Mouse (Mus musculus) lung, postnatal 0 days (tissue): ENCODE measurements around the gene Lrrfip2. TPM values are rescaled to one million over a fixed set of nuclear protein-coding genes. Genes with fewer than 3 reads are reported as not detected.

Experiments
- ATAC-seq: fragments of 200-750 bp; cut with Nextera tagmentation; 2 replicates; pipeline ENCODE4 v1.8.0; 2017; ENCODE audit warnings: moderate library complexity
- DNase-seq: peaks from one replicate; pipeline ENCODE4 v3.0.0-alpha.2; 2016; ENCODE audit warnings: low spot score
- H3K27ac ChIP-seq: fragments of 300-500 bp; sonication (generic); 2 replicates; pipeline ENCODE4 v1.5.1; 2014; ENCODE audit warnings: antibody characterized with exemption, mild to moderate bottlenecking, low read length, mixed read lengths
- H3K27me3 ChIP-seq: fragments of 300-500 bp; sonication (generic); replicated peaks from 2 replicates; pipeline ENCODE4 v1.6.1; 2014; ENCODE audit warnings: low read length, mixed read lengths; ENCODE audit not compliant: insufficient read depth
- H3K36me3 ChIP-seq: fragments of 300-500 bp; sonication (generic); 2 replicates; pipeline ENCODE4 v1.6.1; 2014; ENCODE audit warnings: low read length, mixed read lengths; ENCODE audit not compliant: insufficient read depth
- H3K4me1 ChIP-seq: fragments of 300-500 bp; sonication (generic); 2 replicates; pipeline ENCODE4 v1.6.1; 2014; ENCODE audit warnings: antibody characterized with exemption, low read depth, low read length, mixed read lengths; ENCODE audit not compliant: insufficient read depth
- H3K4me2 ChIP-seq: fragments of 300-500 bp; sonication (generic); replicated peaks from 2 replicates; pipeline ENCODE4 v1.6.1; 2014; ENCODE audit warnings: low read depth, mild to moderate bottlenecking, low read length, moderate library complexity, mixed read lengths
- H3K4me3 ChIP-seq: fragments of 300-500 bp; sonication (generic); 2 replicates; pipeline ENCODE4 v1.5.1; 2014; ENCODE audit warnings: low read depth, low read length
- H3K9ac ChIP-seq: fragments of 300-500 bp; sonication (generic); replicated peaks from 2 replicates; pipeline ENCODE4 v1.6.1; 2014; ENCODE audit warnings: low read depth, mild to moderate bottlenecking
- H3K9me3 ChIP-seq: fragments of 300-500 bp; sonication (generic); 2 replicates; pipeline ENCODE4 v1.6.1; 2016; ENCODE audit warnings: low read length, mixed read lengths
- CTCF ChIP-seq: IDR thresholded peaks from 2 replicates; pipeline ENCODE4 v1.5.1; 2016; ENCODE audit warnings: antibody characterized with exemption, mild to moderate bottlenecking
- EP300 ChIP-seq: IDR thresholded peaks from 2 replicates; pipeline ENCODE4 v1.6.1; 2016; ENCODE audit warnings: antibody characterized with exemption, mild to moderate bottlenecking, control low read depth
- WGBS: fragments of 180-500 bp; shearing (Covaris S2); extraction: QIAGEN DNeasy Blood & Tissue Kit; methylation state at CpG from one replicate; pipeline ENCODE4 v1.1.7; 2014; 5-methylcytosine and 5-hydroxymethylcytosine counted together
- polyA plus RNA-seq: library from polyadenylated mRNA; unstranded; fragments of >200 nt; fragmentation: Nextera tagmentation; extraction: Ambion mirVana; gene quantifications from 2 replicates; pipeline ENCODE4 v1.2.1, GENCODE M21; 2015

Gene Lrrfip2
- polyA plus RNA-seq, 1 experiment from 2014 or later, result 54.2 TPM

DNA sequence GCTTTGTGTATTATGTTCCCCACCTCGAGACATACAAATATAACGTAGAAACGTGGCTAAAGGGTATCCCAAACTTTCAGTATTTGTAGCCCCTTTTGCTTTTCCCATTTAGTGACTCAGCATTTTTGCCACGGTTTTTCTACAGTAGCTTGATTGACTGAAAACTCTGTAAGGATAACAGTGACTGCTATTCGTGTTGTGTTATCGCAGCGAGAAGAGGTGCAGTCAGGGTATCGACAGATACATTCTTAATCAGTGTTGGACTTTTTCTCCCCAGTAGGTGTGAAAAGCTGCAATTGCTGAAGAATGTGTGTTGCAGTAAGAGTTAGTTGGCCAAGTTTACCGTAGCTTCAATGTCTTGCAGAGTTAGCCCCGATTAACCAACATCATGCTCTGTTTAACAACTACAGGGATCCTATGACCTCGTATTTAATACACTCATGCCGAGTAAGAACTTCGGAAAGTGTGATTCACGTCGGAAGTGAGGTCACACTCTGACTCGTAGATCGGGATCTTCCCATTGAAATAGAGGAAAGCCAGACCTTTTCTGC, 1.6 kb downstream of the Lrrfip2 start:
- peak; percentile 80 for DNase-seq
- TF ChIP-seq CTCF, result no peak
- peak; percentile 42 for TF ChIP-seq EP300
- H3K4me3 ChIP-seq, result peak overlapping the region; percentile 98

GRCm38 (mm10) chr9:111122446-111122845, 5.1 kb downstream of the Lrrfip2 start:
- ATAC-seq (no peak), DNase-seq (peak; percentile 30)
- H3K27ac ChIP-seq, result 0 out of 2 replicates have a peak overlapping the region, but pooled peaks have one; percentile 14
- H3K4me2 ChIP-seq, result no peak overlapping the region
- no peaks in the 10 kb centered on the region for H3K36me3 ChIP-seq
- H3K4me1 ChIP-seq, result peaks cover 11% of the 10 kb centered on the region
- no peak overlapping the region for H3K9ac ChIP-seq
- WGBS, result 30% methylated on average over 5 of the region's 5 CpGs
- no peaks in the 10 kb centered on the region for H3K9me3 ChIP-seq
- H3K4me3 ChIP-seq, result no peak overlapping the region
- TF ChIP-seq CTCF (no peak), EP300 (no peak)
- no peaks in the 10 kb centered on the region for H3K27me3 ChIP-seq

More for the DNA sequence above, 1.6 kb downstream of the Lrrfip2 start:
- H3K9ac ChIP-seq, result peak overlapping the region; percentile 69
- no peaks in the 10 kb centered on the region for H3K27me3 ChIP-seq
- no peaks in the 10 kb centered on the region for H3K36me3 ChIP-seq
- WGBS, result 2% methylated on average over 17 of the region's 17 CpGs
- peak; percentile 18; the same call in 1 of the 2 replicates for ATAC-seq
- peak overlapping the region; percentile 88 for H3K4me2 ChIP-seq
- no peaks in the 10 kb centered on the region for H3K9me3 ChIP-seq
- H3K27ac ChIP-seq, result peak overlapping the region; percentile 92
- peaks cover 6% of the 10 kb centered on the region for H3K4me1 ChIP-seq

- 40% methylated on average over 2 of the region's 2 CpGs for WGBS
Observed at GRCm38 (mm10) chr9:111123336-111123735, 5.9 kb downstream of the Lrrfip2 start.

DNA sequence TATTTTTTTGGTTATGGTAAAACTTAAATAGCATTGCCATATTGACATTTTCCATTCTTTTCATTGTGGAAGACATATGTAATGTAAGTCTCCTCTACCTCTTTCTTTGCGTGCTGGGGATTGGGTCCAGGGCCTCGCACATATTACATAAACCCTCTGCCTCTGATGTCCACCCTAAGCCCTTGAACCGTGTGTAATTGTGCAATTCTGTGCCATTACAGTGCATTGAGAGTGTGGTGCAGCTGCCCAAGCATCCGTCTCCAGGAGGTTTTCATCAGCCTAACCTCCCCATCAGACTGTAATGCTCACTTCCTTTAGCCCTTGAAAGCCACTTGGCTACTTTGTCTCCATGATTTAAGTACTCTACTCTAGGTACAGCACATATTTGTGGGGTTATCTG, 7.0 kb downstream of the Lrrfip2 start:
- no peaks in the 10 kb centered on the region for H3K27me3 ChIP-seq
- DNase-seq, result no peak
- 47% methylated on average over 4 of the region's 4 CpGs for WGBS
- peaks cover 15% of the 10 kb centered on the region for H3K4me1 ChIP-seq
- H3K4me2 ChIP-seq, result no peak overlapping the region
- H3K9me3 ChIP-seq, result no peaks in the 10 kb centered on the region
- H3K27ac ChIP-seq, result no peak overlapping the region
- H3K9ac ChIP-seq, result no peak overlapping the region
- H3K36me3 ChIP-seq, result no peaks in the 10 kb centered on the region
- no peak; the same call in 1 of the 2 replicates for ATAC-seq
- no peak overlapping the region for H3K4me3 ChIP-seq
- TF ChIP-seq CTCF (no peak), EP300 (no peak)

More at GRCm38 (mm10) chr9:111123336-111123735, 5.9 kb downstream of the Lrrfip2 start:
- no peak for TF ChIP-seq EP300
- TF ChIP-seq CTCF, result no peak
- Histone ChIP-seq H3K4me3 (no peak overlapping the region), H3K36me3 (no peaks in the 10 kb centered on the region), H3K9ac (no peak overlapping the region), H3K4me1 (peaks cover 11% of the 10 kb centered on the region), H3K9me3 (no peaks in the 10 kb centered on the region), H3K4me2 (no peak overlapping the region), H3K27ac (no peak overlapping the region), H3K27me3 (no peaks in the 10 kb centered on the region)
- no peak for ATAC-seq
- peak; percentile 23 for DNase-seq

GRCm38 (mm10) chr9:111126735-111127134, 9.3 kb downstream of the Lrrfip2 start:
- 0 out of 2 replicates have a peak overlapping the region, but pooled peaks have one; percentile 8 for H3K9ac ChIP-seq
- no peak for TF ChIP-seq EP300
- TF ChIP-seq CTCF, result no peak
- H3K27ac ChIP-seq, result no peak overlapping the region
- 67% methylated on average over 4 of the region's 4 CpGs for WGBS
- no peaks in the 10 kb centered on the region for H3K36me3 ChIP-seq
- H3K4me3 ChIP-seq, result no peak overlapping the region
- DNase-seq (no peak), ATAC-seq (no peak)
- no peaks in the 10 kb centered on the region for H3K9me3 ChIP-seq
- no peaks in the 10 kb centered on the region for H3K27me3 ChIP-seq
- H3K4me1 ChIP-seq, result peaks cover 15% of the 10 kb centered on the region
- H3K4me2 ChIP-seq, result no peak overlapping the region

DNA sequence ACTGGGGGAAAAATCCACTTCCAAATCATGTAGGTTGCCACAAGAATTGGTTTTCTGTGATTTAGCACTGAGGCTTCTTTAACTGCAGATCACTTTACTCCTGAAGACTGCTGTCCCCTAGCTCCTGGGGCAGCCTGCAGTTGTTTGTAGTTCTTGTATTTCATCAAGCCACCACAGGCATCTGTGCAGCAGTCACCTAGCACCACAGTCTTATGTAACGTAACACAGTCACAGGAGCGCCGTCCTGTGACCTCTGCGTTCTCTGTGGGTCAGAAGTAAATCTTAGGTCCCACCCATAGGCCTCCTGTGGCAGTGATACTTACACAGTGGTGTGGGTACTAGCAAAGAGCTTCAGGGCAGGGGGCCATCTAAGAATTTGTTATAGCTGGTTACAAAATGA, 10.4 kb downstream of the Lrrfip2 start:
- no peaks in the 10 kb centered on the region for H3K9me3 ChIP-seq
- H3K27ac ChIP-seq, result no peak overlapping the region
- no peak overlapping the region for H3K4me3 ChIP-seq
- H3K27me3 ChIP-seq, result no peaks in the 10 kb centered on the region
- WGBS, result 74% methylated on average over 4 of the region's 4 CpGs
- no peaks in the 10 kb centered on the region for H3K36me3 ChIP-seq
- H3K4me2 ChIP-seq, result no peak overlapping the region
- no peak for DNase-seq
- H3K4me1 ChIP-seq, result peaks cover 9% of the 10 kb centered on the region; the same call in 1 of the 2 replicates
- no peak for ATAC-seq
- TF ChIP-seq CTCF, result no peak
- TF ChIP-seq EP300, result no peak
- H3K9ac ChIP-seq, result no peak overlapping the region
